Mouse (Mus musculus) erythroblast, embryonic 14.5 days (primary cell): Measurements from ENCODE around the gene Ddah1. TPM values are rescaled to one million over a fixed set of nuclear protein-coding genes. Genes with fewer than 3 reads are reported as not detected.

ENCODE experiments used
- H3K27me3 ChIP-seq: 2 replicates; pipeline ENCODE4 v1.6.1; 2012; ENCODE audit warnings: inconsistent platforms; ENCODE audit not compliant: control insufficient read depth
- H3K36me3 ChIP-seq: 2 replicates; pipeline ENCODE4 v1.6.1; 2012; ENCODE audit warnings: mild to moderate bottlenecking, inconsistent platforms; ENCODE audit not compliant: control insufficient read depth
- H3K4me1 ChIP-seq: 2 replicates; pipeline ENCODE4 v1.6.1; 2012; ENCODE audit warnings: inconsistent platforms; ENCODE audit not compliant: control insufficient read depth
- H3K4me3 ChIP-seq: replicated peaks from 2 replicates; pipeline ENCODE3; 2012; ENCODE audit warnings: moderate library complexity, mild to moderate bottlenecking, inconsistent platforms
- H3K9me3 ChIP-seq: 2 replicates; pipeline ENCODE4 v1.6.1; 2012; ENCODE audit warnings: low read length, inconsistent platforms, mixed read lengths; ENCODE audit not compliant: control insufficient read depth
- GATA1 ChIP-seq: IDR thresholded peaks from 2 replicates; pipeline ENCODE4 v1.6.1; 2012; ENCODE audit warnings: low read length, inconsistent platforms, mixed read lengths
- TAL1 ChIP-seq: IDR thresholded peaks from 3 replicates; pipeline ENCODE4 v1.6.1; 2012; ENCODE audit warnings: low read length, inconsistent platforms, mixed read lengths
- polyA plus RNA-seq: library from polyadenylated mRNA; stranded (reverse); fragments of >175 nt; gene quantifications from 2 replicates; pipeline ENCODE4 v1.2.3, GENCODE M21; 2012

Gene Ddah1
- polyA plus RNA-seq, 1 experiment, result 0.12 TPM

DNA sequence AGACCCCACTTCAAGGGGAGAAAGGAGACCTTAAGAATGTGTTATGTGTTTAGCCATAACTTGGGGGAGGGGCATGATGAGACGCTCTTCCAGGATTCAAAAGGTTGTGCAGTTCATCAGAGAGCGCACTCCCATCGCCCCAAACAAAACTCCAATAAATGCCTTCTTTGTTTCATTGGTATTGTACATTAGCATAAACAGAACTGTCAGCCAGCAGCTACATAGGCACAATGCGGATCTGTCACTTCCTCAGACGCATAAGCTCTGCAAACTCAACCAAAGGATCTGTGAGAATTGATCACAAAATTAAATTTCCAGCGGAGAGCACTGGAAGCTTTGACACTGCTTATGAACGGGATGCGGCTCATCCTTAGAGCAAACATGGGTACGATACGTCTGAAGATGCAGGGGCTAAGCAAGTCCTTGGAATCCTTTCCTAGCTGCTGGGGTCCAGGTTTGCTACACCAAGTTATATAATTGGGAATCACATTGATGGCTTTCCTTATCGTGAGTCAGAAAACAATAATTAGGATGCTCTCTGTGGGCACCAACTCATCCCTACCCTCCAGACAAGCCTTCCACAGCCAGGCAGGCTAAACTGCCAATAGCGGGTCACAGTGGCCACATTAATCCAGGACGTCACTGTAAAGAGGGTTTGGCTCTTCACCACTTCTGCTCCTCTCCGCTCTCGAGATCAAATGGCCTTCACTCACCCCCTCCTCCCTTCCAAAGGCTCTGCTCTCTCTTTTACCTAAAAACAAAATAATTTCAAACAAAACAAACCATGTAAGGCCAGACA is 123.8 kb downstream of the Ddah1 start:
- Histone ChIP-seq H3K9me3 (no peaks in the 10 kb centered on the region; the same call in 1 of the 2 replicates), H3K4me3 (no peak overlapping the region), H3K4me1 (no peaks in the 10 kb centered on the region), H3K36me3 (no peaks in the 10 kb centered on the region), H3K27me3 (no peaks in the 10 kb centered on the region)
- TF ChIP-seq GATA1 (no peak), TAL1 (no peak)

DNA sequence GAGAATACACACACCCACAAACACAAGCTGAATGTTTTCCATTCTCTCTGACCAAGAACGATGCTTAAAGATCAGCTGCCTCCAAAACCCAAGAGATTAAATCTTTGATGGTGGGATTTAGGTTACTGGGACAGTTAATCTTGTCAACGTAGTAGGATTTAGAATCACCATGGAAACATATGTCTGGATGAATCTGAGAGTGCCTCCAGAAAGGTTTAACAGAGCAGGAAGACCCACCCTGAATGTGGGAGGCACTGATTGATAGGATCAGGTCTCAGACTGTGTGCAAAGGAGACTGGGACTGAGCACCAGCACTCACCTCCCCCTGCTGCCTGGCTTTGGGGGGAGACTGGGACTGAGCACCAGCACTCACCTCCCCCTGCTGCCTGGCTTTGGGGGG is 124.8 kb downstream of the Ddah1 start:
- H3K27me3 ChIP-seq, result no peaks in the 10 kb centered on the region
- H3K9me3 ChIP-seq, result no peaks in the 10 kb centered on the region; the same call in 1 of the 2 replicates
- H3K36me3 ChIP-seq, result no peaks in the 10 kb centered on the region
- TF ChIP-seq TAL1 (no peak), GATA1 (no peak)
- no peaks in the 10 kb centered on the region for H3K4me1 ChIP-seq
- H3K4me3 ChIP-seq, result no peak overlapping the region

GRCm38 (mm10) chr3:145885376-145885775 is 126.9 kb downstream of the Ddah1 start:
- Histone ChIP-seq H3K4me1 (no peaks in the 10 kb centered on the region), H3K4me3 (no peak overlapping the region), H3K9me3 (no peaks in the 10 kb centered on the region; the same call in 1 of the 2 replicates), H3K27me3 (no peaks in the 10 kb centered on the region), H3K36me3 (no peaks in the 10 kb centered on the region; the same call in 1 of the 2 replicates)
- no peak for TF ChIP-seq TAL1

DNA sequence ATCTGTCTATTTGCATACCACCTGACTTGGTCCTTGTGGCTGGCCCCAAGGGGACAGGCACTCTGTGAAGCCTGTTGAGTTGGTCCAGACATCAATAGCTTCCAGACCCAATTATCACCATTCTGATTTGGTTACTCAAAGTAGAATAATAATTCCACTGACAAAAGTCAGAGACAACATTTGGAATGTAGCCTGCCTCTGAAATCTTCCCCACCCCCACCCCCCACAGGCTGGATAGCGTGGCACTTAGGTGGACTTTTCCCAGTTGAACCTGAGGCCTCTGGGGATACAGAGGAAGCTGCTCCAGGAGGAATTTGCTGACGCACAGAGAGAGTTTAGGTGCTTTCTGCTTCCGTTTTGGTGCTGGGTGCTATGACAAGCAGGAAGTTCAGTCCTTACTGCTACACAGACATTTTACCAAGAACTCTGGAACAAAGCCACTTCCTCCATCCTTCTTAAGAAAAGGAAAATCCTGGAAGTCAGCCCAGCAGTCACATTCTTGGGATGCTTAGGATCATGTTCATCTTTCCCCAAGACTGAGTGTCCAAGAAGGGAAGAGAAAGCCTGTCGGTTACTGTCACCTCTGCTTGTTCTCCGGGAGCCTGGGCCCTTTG is 127.5 kb downstream of the Ddah1 start:
- H3K27me3 ChIP-seq, result no peaks in the 10 kb centered on the region
- no peaks in the 10 kb centered on the region for H3K4me1 ChIP-seq
- TF ChIP-seq TAL1 (no peak), GATA1 (no peak)

GRCm38 (mm10) chr3:145887430-145887971 is 129.0 kb downstream of the Ddah1 start:
- no peak for TF ChIP-seq GATA1
- no peak for TF ChIP-seq TAL1
- no peaks in the 10 kb centered on the region for H3K27me3 ChIP-seq
- H3K4me3 ChIP-seq, result no peak overlapping the region
- H3K9me3 ChIP-seq, result no peaks in the 10 kb centered on the region; the same call in 1 of the 2 replicates
- H3K36me3 ChIP-seq, result no peaks in the 10 kb centered on the region; the same call in 1 of the 2 replicates
- no peaks in the 10 kb centered on the region for H3K4me1 ChIP-seq

More for the DNA sequence above, 127.5 kb downstream of the Ddah1 start:
- Histone ChIP-seq H3K9me3 (no peaks in the 10 kb centered on the region; the same call in 1 of the 2 replicates), H3K36me3 (no peaks in the 10 kb centered on the region; the same call in 1 of the 2 replicates), H3K4me3 (no peak overlapping the region)

DNA sequence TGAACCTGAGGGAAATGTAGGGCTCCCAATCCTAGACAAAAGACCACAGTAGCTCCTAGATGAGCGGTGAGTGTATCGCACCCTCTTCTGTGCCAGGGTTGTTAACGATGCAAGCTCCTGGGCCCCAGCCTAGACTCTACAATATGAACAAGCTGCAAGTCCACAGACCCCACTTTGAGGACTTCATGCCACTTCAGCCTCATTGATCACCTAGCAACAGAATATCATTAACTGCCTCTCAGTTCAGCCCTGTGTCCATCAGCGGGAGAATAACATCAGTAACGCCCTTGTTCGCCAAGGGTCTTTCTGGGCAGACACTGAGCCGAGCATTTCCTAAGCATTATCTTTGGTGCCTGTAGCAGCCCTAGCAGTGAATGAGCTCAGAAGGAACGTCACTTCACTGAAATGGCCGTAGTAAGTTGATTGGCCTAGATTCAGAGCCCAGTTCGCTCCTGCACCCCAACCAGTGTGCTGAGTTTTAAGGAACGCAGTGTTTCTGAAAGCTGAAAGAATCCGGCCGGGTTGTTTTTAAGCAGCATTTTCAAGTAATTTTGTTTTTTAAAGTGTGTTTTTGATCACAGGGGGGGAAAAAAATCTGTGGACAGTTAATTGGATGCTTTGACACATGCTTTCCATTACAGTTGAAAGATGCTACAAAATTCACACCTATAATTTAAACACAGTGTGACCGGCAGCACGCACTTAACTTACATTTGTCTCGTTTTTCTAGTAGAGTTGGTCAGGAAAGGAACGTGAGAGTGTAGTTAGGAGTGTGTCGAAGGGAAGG is 132.1 kb downstream of the Ddah1 start:
- Histone ChIP-seq H3K36me3 (no peaks in the 10 kb centered on the region; the same call in 1 of the 2 replicates), H3K4me3 (no peak overlapping the region), H3K27me3 (no peaks in the 10 kb centered on the region), H3K4me1 (no peaks in the 10 kb centered on the region), H3K9me3 (no peaks in the 10 kb centered on the region)
- TF ChIP-seq TAL1 (no peak), GATA1 (no peak)

DNA sequence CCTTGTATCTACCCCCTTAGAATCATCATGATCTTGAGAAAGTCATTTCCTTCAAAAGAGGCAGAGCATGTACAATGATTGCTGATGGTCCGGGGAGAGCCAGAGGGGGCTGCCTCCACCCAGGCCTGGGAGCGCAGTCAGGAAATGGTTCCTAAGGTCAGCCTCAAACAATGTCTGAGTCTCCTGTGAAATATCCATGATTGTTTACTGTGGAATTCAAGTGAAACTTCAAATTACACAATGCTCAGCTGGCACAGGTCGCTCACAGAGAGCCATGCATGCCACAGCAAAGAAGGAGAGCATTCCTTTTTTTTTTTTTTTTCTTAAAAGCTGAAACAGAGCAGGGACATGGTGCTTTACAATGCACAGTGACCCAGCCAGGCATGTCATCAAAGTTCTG is 134.0 kb downstream of the Ddah1 start:
- TF ChIP-seq TAL1 (no peak), GATA1 (no peak)
- Histone ChIP-seq H3K36me3 (no peaks in the 10 kb centered on the region; the same call in 1 of the 2 replicates), H3K4me1 (no peaks in the 10 kb centered on the region), H3K9me3 (no peaks in the 10 kb centered on the region), H3K4me3 (no peak overlapping the region), H3K27me3 (no peaks in the 10 kb centered on the region)

DNA sequence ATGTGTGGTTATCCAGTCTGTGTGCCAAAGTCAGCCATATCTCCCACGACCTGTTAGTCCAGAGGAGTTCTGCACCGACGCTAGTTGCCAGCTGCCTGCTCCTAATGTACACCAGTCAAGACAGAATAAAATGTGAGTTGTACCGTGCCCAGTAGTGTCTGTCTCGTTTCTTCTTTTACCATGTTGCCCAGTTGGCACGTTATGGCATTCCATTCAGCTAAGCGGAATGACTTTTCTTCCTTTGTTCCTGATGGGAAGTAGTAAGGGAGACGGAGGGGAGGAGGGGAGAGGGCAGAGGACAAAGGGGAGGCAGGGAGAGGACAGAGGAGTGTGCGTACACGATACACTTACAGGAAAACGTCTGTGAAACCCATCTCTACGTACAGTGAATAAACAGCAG is 135.7 kb downstream of the Ddah1 start:
- Histone ChIP-seq H3K9me3 (no peaks in the 10 kb centered on the region), H3K27me3 (no peaks in the 10 kb centered on the region), H3K4me3 (no peak overlapping the region), H3K4me1 (no peaks in the 10 kb centered on the region), H3K36me3 (no peaks in the 10 kb centered on the region; the same call in 1 of the 2 replicates)
- TF ChIP-seq TAL1 (no peak), GATA1 (no peak)
